Mouse (Mus musculus) gastrocnemius, postnatal 25 days (tissue): ENCODE data around the gene Nrarp. TPM values are rescaled to one million over a fixed set of nuclear protein-coding genes. Genes with fewer than 3 reads are reported as not detected.

Experiments used
- DNase-seq: peaks from one replicate; pipeline ENCODE4 v3.0.0; 2022
- total RNA-seq, 2 experiments: library from RNA; stranded (reverse); gene quantifications; 1 replicate in 1 of 2; 2 replicates in 1 of 2; pipeline ENCODE4 v1.2.3; 2021

Gene Nrarp
- total RNA-seq, 2 experiments from 2014 or later: 3.6 to 6.7 TPM

DNA sequence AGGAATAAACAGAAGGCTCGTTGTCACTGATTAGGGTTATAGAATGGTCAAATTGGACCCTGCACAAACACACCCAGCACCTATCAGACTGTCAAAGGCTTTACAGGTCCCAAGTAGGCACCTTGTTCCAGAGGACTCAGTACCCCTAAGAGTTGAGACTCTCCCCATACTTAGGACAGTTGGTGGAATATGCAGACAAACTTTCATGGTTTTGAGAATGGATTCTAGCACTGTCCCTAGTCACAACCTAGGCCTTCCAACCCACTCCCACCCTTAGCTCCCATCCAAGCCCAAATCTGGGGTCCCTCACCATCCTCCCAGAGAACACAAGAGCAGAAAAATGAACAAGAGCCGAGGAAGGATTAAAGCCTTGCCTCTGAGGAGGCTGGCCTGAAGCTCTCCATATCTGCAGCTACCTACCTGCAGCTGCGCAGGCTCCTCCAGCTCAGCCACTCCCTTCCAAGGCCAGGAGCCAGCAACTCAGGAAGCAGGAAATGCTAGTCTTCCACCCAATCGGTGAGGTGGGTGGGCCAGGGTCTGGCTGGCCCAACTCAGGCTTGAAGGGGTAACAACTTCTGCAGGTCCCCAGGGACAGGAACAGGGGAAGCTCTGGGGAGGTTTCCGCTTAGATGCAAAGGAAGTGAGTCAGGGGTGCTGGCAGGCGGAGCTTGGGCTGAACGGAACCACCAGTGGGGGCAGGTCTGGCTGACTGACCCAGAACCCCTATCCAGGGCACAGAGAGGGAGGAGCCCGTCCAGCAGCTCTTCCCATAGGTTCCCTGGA lies 15.8 kb downstream of the Nrarp start, which contains the start of gene Tor4a:
Gene Tor4a (minus strand): TSS at position 715 of the 783 bp plus-strand sequence.
- peak; percentile 78 for DNase-seq

DNA sequence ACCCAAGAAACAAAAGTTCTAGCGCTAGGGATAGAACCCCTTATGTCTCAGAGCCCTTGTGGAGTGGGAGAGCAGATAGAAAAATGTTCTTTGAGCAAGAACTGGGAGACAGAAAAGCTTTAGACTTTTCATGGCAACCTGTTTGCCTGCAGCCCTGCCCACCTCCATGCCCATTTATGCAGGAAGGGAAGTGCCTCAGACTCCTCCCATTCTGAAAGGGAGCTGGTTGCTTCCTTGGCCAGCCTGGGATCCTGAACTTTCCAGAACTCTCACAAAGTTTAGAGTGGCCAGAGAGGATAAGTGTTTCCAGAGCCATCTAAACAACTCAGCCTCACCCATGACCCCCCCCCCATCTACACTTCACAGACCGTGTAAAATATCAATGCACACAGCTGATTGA lies 16.6 kb downstream of the Nrarp start:
- no peak for DNase-seq

DNA sequence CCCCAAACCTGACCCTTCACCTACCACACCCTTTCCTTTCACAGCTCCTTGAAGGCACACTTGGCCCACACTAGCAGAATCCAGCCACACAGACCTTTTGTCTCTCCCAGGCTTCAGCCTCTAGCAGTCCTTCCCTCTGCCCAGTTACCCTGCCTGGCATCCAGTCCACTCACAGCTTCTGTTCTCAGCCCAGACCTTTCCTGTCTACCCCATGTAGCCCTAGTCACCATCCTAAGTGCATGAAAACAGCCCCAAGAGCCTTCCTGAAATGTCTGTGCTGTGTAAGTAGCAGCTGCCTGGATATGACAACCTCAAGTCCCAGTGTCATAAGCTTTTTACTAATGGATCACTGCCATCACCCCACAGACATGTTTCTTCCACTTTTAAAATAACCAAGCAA lies 17.4 kb downstream of the Nrarp start:
- DNase-seq: no peak

DNA sequence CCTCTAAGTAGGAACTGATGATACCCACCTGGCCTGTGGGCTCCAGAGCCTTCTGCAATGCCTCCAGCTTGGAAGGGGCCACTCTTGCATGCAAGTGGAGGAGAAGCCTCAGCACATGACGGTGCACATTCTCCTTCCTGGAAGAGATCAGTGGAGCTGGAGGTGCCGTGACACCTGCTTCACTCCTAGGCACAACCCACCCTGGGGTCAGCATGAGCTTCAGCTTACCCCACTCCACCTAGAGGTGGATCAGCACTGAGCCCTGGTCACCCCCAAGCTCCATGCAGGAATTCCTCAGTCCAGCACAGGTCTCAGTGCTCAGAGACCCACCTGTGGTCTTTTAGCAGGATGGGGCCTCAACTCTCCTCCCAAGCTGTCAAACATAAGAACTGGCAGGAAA lies 20.1 kb downstream of the Nrarp start:
- no peak for DNase-seq

DNA sequence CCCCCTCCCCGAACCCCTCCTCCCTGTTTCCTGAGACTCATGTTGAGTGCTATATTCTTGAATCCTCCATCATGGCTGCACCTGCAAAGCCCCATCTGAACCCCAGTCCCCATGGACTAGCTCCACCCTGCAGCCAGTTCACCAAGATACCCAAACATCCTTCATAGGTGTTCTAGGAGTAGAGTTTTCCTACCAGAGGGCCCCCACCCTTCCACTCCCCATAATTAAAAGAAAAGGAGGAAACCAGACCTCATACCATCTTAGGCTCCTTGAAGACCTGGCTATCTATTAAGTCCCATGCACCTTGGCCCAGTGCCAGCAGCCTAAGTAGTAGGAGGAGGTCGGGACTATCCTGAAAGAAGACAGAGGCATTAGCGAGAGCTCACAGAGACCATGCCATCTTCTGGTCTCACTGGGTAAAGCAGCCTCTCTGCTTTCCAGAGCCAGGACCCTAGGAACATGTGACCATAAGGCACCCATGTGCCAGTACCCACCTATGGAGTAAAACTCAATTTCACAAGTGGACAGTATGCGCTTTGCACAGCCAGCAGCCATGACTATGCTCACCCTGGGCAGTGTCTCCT lies 23.2 kb downstream of the Nrarp start:
- no peak for DNase-seq

DNA sequence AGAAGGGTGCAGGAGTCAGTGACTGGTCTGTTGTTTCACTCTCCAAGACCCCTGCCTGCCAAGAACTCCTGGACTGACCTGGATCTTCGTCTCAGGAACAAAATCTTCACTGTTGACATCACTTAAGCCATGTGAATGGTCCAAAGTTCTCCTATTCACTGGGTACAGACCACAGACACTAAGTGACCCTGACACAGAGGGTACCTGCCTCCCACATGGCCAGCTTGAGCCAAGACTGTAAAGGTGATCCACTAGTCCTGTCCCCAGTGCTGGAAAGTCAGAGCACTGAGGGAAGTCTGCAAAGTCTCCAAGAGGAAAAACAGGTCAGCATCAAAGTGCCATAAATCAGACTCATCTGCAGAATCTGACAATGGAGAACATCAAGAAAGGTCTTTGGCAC lies 27.0 kb downstream of the Nrarp start:
- no peak for DNase-seq

DNA sequence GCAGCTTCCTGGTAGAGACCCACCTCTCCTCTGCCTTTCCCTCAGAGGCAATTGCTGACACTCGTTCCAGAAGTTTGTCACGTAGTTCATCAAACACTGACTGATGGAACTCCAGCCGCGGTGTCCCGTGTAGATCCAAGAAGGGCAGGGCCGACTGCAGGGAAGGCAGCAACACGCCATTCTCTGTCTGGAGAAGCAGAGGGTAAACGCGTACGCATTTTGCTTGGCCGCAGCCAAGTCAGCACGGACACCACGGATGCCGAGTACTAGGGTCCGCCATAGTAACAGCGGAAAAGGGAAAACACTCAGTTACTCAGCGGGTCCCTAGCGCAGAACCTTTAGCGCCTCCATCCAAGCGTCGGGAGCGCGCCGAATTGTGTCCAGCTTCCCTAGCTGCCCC lies 30.1 kb downstream of the Nrarp start:
- DNase-seq: no peak

DNA sequence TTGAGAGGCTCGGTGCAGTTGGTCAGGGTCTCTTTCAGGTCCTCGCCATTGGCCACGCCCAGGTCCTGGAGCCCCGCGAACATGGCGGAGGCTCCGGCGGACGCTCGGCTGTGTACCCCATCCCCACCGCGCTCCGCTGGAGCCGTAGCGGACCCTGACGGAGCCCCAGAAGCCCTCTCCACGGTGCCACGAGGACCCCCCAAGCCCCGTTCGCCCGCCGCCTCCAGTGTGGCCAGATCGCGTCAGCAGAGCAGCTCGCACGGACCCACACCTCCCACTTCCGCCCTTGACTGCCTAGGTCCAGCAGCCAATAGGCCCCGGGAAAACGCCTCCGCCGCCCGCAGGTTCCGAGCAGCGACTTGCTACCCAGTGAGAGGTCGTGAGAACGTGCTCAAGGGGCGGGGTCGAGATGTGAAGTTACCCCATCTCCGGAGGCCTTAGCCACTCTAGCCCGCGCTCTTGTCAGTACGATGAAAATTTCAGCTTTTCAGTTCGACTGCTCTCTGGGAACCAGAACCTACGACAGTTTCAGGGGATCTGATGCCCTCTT lies 30.6 kb downstream of the Nrarp start, which contains the start of gene Nelfb:
Gene Nelfb (minus strand): TSS at position 369 of the 550 bp plus-strand sequence.
- DNase-seq: peak; percentile 89

DNA sequence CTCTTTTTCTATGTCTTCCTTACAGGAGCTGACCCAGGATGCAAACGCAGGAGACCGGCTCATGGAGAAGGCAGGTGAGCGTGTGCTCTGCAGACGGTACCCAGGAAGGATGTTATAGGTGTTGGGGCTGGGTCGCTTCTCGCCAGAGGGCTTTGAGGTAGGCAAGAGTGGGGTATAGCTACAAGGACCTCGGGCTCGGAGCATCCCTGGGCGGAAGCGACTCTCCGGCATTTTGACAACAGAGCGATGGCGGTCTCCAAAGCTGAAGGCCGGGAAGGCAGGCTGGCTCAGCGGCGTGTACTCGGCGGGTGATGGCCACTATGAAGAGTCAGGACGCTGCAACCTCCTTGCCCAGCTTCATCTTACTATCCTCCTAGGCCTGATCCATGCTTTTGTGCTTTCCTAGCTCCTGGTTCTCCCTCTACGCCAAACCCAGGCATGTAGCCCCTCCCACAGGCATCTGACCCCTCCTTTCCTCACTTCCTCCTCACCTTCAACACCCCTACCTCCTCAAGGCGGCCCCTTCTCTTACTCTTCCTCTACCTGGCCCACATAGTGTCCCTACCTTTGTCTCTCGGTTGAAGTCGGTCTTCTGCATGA lies 32.8 kb downstream of the Nrarp start:
- DNase-seq: no peak

DNA sequence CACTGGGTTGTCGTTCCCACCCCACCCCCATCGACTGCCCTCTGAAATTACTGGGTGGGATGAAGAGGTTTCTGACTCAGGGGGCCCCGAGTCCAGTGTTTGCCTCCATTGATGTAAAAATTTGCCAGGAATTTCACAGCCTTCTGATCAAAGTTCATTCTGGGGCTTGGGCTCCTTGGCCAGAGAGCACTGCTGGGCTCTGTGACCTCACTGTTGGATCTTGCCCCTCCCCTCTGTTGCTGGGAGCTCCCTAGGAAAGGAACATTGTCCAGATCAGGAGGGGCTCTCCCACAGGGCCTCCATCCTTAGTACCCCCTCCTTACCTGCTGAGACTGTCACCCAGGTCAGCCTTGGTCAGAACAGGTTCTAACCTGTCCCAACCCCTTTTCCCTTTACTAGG lies 33.9 kb downstream of the Nrarp start, which contains the start of gene Stpg3:
Gene Stpg3 (minus strand): TSS at position 194 of the 400 bp plus-strand sequence.
- DNase-seq: no peak

DNA sequence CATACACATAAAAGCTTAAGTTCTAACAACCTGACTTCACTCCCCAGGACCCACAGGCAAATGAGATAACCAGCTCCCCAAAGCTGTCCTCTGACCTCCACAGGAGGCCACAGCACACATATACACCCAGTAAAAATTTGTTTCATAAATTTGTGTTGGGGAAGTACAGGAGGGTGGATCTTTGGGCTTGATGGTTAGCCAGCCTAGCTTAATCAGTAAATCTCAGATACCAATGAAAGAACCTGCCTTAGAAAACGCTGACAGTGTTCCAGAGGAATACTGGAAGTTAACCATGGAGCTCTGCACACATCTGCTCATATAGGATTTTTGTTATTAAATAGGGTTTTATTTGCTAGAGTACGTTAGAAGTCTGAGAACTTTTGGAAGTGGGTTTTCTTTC lies 37.1 kb downstream of the Nrarp start:
- no peak for DNase-seq

DNA sequence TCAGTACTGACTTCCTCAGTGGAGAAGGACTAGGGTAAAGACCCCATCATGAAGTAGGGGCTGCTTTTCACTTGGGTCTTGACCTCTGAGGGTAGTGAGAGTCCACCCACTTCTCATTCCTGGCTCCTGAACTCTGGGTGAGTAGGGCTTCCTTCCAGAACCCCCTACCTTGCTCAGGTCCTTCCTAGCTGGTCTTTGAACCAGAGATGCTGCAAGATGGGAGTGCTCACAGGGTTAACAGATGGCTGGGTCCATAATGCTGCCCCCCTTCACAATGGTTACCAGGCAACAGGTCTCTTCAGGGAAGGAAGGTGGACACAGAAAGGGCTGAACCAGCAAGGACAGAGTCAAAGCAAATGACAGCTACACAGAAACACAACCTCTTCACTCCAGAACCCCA lies 37.9 kb downstream of the Nrarp start, which contains the start of gene Fam166a:
Gene Fam166a (plus strand): TSS at position 301 of the 400 bp plus-strand sequence.
- DNase-seq: no peak

DNA sequence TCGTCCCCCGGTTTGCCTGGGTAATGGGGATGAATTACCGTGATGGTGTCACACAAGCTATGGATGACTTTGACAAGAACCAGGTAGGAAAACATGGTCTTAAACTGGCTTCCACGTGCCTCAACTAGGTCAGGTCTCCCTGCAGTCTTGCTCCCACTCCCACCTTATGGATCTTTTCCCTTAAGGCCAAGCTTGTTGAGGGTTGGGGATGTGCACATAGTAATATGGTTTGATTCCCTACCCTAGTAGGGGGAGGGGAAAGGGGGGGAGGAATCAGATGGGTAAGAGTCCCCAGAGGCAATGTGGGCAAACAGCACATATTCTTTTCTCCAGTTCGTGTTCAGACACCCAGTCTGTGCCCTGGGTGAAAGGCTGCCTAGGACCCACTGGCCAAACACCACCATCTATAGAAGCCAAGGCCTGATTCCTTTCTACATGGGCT lies 40.8 kb downstream of the Nrarp start:
- no peak for DNase-seq

DNA sequence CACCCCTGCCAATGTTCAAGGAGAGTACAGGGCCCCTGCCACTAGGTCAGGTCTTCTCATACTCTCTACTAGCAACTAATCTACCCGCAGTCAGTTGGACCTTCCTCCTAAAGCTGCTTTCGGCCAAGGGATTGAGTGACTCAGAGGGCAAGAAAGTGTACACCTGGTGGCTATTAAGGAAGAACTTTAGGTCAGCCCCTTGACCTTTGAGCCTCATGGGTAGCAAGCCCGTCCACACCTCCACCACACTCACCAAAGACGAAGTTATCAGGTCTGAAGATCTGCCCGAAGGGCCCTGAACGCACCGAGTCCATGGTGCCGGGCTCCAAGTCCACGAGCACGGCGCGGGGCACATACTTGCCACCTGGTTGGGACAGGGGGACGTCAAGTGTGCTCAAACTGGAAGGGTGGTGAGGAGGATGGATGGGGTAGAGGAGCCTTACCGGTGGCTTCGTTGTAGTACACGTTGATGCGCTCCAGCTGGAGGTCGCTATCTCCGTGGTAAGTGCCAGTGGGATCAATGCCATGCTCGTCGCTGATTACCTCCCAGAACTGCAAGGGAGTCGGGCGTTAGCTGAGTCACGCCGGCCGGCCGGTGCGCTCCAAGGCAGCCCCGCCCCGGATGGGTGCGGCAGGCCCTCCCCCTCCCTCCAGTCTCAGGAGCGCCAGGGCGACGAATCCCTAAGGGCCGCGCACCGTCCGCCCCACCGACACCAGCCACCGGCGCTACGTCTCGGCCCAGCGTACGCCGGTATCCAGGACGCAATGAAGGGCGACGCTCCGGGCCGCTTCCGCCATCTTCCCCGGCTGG lies 43.3 kb downstream of the Nrarp start:
- DNase-seq: peak; percentile 87

DNA sequence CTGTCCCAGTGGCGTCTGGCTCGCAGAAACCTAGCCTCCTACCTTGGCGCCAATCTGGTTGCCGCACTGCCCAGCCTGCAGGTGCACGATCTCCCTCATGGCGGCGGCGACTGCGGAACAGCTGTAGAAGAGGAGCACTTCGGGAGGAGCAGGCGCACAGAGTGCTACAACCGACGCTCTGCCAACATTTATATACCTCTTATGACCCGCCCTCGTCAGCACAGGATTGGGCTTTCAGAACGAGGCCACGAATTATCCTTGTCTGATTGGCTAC lies 43.9 kb downstream of the Nrarp start, which contains the start of gene Tubb4b:
Gene Tubb4b (minus strand): TSS at position 211 of the 274 bp plus-strand sequence.
- DNase-seq: no peak

DNA sequence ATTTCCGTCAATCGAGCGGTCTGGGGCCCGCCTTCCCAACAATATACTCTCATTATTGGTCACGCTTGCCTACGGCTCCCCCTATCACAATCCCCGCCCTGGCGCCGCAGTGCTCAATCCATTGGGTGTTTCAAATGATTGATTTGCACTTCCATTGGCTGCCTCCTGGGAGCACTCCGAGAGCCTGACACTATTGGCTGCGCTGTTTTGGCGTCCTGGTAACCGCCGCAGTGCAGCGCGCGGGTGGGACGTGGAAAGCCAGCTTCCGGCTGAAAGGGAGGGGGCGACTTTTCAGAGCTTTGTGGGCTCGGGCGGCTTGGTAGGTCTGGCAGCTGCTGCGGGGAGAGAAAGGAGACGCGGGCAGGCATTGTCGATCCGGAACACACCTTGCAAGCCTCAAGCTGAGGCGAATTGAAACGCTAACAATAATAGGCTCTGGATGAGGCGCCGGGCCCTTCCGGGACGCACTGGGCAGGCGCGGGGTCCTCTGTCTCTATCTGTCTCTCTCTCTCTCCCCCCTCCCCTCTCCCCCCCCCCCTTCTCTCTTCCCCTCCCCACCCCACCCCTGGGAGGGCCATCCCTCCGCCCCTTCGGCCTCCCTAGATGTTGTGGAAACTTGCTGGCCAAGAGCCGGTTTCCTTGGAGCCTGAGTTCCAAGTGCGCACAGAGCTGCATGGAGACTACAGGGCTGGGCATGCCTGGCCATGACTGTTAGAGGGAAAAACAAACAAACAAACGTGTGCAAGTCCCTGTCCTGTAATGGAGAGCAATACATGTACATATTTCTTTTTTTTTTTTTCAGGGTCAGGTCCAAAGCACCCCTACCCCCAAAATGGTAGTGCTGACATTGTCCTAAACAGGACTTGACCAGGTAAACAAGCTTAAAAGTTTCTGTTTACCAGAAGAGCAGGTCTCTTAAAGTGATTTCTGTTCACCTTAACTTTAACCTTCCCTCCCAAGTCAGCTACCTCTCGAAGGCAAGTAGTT lies 44.5 kb downstream of the Nrarp start:
- DNase-seq: peak; percentile 99

DNA sequence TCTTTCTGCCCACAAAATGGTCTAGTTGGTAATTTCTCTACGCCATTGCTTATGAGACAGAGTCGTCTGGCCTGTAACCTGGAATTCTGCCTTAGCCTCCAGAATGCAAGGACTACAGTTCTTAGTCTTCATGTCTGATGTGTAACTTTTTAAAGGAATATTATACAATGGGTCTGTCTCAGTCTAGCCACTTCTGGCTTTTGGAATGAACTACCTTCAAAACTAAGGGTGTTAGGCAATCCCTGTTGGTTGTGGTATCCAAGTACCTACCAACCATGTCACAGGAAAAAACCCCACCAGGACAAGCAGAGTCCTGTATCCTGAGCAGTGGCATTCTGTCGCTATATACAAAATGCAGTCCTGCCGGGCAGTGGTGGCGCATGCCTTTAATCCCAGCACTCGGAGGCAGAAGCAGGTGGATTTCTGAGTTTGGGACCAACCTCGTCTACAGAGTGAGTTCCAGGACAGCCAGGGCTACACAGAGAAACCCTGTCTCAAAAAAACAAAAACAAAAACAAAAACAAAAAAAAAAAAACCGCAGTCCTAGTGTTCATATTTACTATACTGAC lies 45.3 kb downstream of the Nrarp start:
- DNase-seq: no peak

DNA sequence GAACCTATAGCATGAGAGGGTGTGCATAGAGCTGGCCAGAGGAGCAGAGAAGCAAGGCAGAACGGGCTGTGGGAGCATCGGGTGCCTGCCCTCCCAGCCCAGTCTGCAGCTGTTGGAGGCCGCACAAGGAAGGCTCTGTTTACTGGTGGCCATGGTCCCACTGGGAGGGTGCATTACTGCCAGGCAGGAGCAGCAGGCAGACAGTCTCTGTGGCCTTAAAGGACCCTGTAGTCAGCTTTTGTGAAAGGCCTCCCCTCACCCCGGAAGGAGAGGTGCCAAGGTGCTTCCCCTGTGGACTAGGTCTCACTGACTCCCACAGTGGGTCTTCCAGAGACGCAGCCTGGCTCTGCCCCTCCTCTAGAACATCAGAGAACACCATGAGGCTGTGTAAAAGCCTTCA lies 46.3 kb downstream of the Nrarp start:
- DNase-seq: peak; percentile 71

DNA sequence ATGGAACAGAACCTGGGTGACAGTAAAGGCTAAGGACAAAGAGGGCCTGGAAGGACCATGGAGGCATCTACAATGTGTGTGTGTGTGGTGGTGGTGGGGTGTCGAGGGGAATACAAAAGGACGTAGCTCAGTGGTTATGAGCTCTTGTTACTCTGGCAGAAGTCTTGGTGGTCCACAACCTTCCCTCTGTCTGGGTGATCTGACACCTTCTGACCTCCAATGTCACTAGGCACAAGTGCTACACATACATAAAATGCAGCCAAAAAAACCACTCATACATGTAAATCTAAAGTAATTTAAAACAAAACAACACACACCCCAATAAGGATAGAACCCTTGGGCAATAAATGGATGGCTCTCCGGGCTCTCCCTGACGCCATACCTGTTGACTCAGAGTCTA lies 46.8 kb downstream of the Nrarp start:
- DNase-seq: no peak

DNA sequence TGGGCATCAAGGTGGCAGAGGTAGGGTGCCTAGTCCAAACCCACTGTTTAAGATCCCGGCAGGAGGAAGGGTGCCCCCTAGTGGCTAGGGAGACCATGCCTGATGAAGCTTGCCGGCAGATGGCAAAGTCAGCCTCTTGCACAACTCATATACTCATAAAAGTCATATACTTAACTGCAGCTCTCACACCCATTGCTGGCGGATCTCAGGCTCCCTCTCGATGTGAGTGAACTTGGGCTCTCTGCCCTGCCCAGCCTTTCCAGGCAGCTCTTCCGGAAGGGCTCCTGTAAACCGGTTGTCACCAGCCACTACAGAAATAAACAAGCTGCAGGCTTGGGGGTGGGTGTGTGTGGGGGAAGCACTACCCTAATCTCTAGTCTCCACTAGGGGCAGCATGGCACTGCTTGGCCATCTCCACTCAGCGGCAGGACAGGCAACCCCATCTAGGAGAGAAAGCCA lies 47.9 kb downstream of the Nrarp start:
- peak; percentile 87 for DNase-seq
